Mouse (Mus musculus): ENCODE results near the gene Rfpl4. TPM values are rescaled to one million over a fixed set of nuclear protein-coding genes. Genes with fewer than 3 reads are reported as not detected.

The Rfpl4 gene
- polyA plus RNA-seq, 1 experiment = not detected

GRCm38 (mm10) chr7:5087886-5088285 lies 28.9 kb downstream of the Rfpl4 start:
- TF ChIP-seq POLR2A (IDR thresholded peaks at IDR 0.05; ENCODE audit: borderline replicate concordance, insufficient read depth, low read length) = no peak
- no peak overlapping the region for H3K4me3 ChIP-seq (replicated peaks; ENCODE audit: insufficient read depth, low read depth, low read length)
- 30% methylated on average over 4 of the region's 4 CpGs for WGBS
- H3K27ac ChIP-seq (ENCODE audit: insufficient read depth, low read length) = no peak overlapping the region
- peaks cover 13% of the 10 kb centered on the region for H3K4me1 ChIP-seq (ENCODE audit: control insufficient read depth, insufficient read depth, low read length)
- DNase-seq = no peak
- H3K27me3 ChIP-seq (ENCODE audit: control insufficient read depth, insufficient read depth, low read length) = no peaks in the 10 kb centered on the region

- DNase-seq = peak in 1 of 2 experiments; percentile 9
- peaks cover 13% of the 10 kb centered on the region for H3K4me1 ChIP-seq (ENCODE audit: control insufficient read depth, insufficient read depth, low read length)
- H3K4me3 ChIP-seq (replicated peaks; ENCODE audit: insufficient read depth, low read depth, low read length) = no peak overlapping the region
- H3K27ac ChIP-seq (ENCODE audit: insufficient read depth, low read length) = no peak overlapping the region
- no peak for TF ChIP-seq POLR2A (IDR thresholded peaks at IDR 0.05; ENCODE audit: borderline replicate concordance, insufficient read depth, low read length)
- TF ChIP-seq CTCF (IDR thresholded peaks at IDR 0.05; ENCODE audit: borderline replicate concordance, insufficient read depth, low read depth, low read length) = no peak
- WGBS = 53% methylated on average over 5 of the region's 5 CpGs
- no peaks in the 10 kb centered on the region for H3K27me3 ChIP-seq (ENCODE audit: control insufficient read depth, insufficient read depth, low read length)
These were observed 29.8 kb downstream of the Rfpl4 start for GRCm38 (mm10) chr7:5086921-5087440.

- TF ChIP-seq CTCF (IDR thresholded peaks at IDR 0.05; ENCODE audit: borderline replicate concordance, insufficient read depth, low read depth, low read length) (no peak), POLR2A (IDR thresholded peaks at IDR 0.05; ENCODE audit: borderline replicate concordance, insufficient read depth, low read length) (no peak)
- WGBS = 100% methylated on average over 1 of the region's 1 CpGs
- peak in 1 of 2 experiments; percentile 9 for DNase-seq
These were observed 31.2 kb downstream of the Rfpl4 start for GRCm38 (mm10) chr7:5085512-5085911.

GRCm38 (mm10) chr7:5083325-5084105 lies 33.2 kb downstream of the Rfpl4 start:
- TF ChIP-seq CTCF (IDR thresholded peaks at IDR 0.05; ENCODE audit: borderline replicate concordance, insufficient read depth, low read depth, low read length) (no peak), POLR2A (IDR thresholded peaks at IDR 0.05; ENCODE audit: borderline replicate concordance, insufficient read depth, low read length) (no peak)
- peak in 1 of 2 experiments; percentile 8 for DNase-seq
- no peaks in the 10 kb centered on the region for H3K27me3 ChIP-seq (ENCODE audit: control insufficient read depth, insufficient read depth, low read length)
- H3K27ac ChIP-seq (ENCODE audit: insufficient read depth, low read length) = no peak overlapping the region
- peaks cover 11% of the 10 kb centered on the region for H3K4me1 ChIP-seq (ENCODE audit: control insufficient read depth, insufficient read depth, low read length)
- no peak overlapping the region for H3K4me3 ChIP-seq (replicated peaks; ENCODE audit: insufficient read depth, low read depth, low read length)
- 90% methylated on average over 18 of the region's 18 CpGs for WGBS

More at GRCm38 (mm10) chr7:5085512-5085911, 31.2 kb downstream of the Rfpl4 start:
- H3K4me3 ChIP-seq (replicated peaks; ENCODE audit: insufficient read depth, low read depth, low read length) = no peak overlapping the region
- no peak overlapping the region for H3K27ac ChIP-seq (ENCODE audit: insufficient read depth, low read length)
- H3K27me3 ChIP-seq (ENCODE audit: control insufficient read depth, insufficient read depth, low read length) = no peaks in the 10 kb centered on the region
- peaks cover 13% of the 10 kb centered on the region for H3K4me1 ChIP-seq (ENCODE audit: control insufficient read depth, insufficient read depth, low read length)

- H3K27me3 ChIP-seq (ENCODE audit: control insufficient read depth, insufficient read depth, low read length) = no peaks in the 10 kb centered on the region
- WGBS = 88% methylated on average over 2 of the region's 2 CpGs
- H3K4me1 ChIP-seq (ENCODE audit: control insufficient read depth, insufficient read depth, low read length) = peaks cover 7% of the 10 kb centered on the region
- no peak for DNase-seq
- H3K27ac ChIP-seq (ENCODE audit: insufficient read depth, low read length) = no peak overlapping the region
- TF ChIP-seq CTCF (IDR thresholded peaks at IDR 0.05; ENCODE audit: borderline replicate concordance, insufficient read depth, low read depth, low read length) (no peak), POLR2A (IDR thresholded peaks at IDR 0.05; ENCODE audit: borderline replicate concordance, insufficient read depth, low read length) (no peak)
- H3K4me3 ChIP-seq (replicated peaks; ENCODE audit: insufficient read depth, low read depth, low read length) = no peak overlapping the region
These were observed 34.8 kb downstream of the Rfpl4 start for GRCm38 (mm10) chr7:5081939-5082338.

GRCm38 (mm10) chr7:5081241-5081640 lies 35.5 kb downstream of the Rfpl4 start:
- TF ChIP-seq CTCF (IDR thresholded peaks at IDR 0.05; ENCODE audit: borderline replicate concordance, insufficient read depth, low read depth, low read length) (no peak), POLR2A (IDR thresholded peaks at IDR 0.05; ENCODE audit: borderline replicate concordance, insufficient read depth, low read length) (no peak)
- no peaks in the 10 kb centered on the region for H3K27me3 ChIP-seq (ENCODE audit: control insufficient read depth, insufficient read depth, low read length)
- H3K4me1 ChIP-seq (ENCODE audit: control insufficient read depth, insufficient read depth, low read length) = peaks cover 6% of the 10 kb centered on the region
- DNase-seq = no peak
- no peak overlapping the region for H3K27ac ChIP-seq (ENCODE audit: insufficient read depth, low read length)
- WGBS = 49% methylated on average over 6 of the region's 6 CpGs
- peak overlapping the region; percentile 24 for H3K4me3 ChIP-seq (replicated peaks; ENCODE audit: insufficient read depth, low read depth, low read length)

DNA sequence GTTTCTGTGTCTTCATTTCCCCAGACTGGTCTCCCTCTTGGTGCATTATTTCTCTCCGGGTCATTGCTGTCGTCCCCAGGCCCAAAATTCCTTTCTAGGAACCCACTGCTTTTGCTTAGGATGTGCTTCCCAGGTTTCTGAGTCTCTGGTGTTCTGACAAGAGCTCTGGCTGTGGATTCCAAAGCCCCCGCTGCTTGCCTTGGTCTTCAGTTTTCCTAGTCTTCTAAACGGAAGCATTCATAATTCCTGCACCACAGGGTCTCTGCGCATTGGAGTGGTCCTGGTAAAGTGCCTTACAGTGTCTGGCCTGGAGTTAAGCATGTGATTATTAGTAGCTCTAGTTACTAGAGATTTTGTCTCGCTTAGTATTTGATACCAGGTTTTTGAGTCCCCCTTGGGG lies 35.9 kb downstream of the Rfpl4 start:
- 8% methylated on average over 6 of the region's 6 CpGs for WGBS

More for the DNA sequence above, 35.9 kb downstream of the Rfpl4 start:
- DNase-seq = no peak
- Histone ChIP-seq H3K27ac (ENCODE audit: insufficient read depth, low read length) (peak overlapping the region; percentile 77; the same call in 1 of the 2 replicates), H3K4me3 (replicated peaks; ENCODE audit: insufficient read depth, low read depth, low read length) (peak overlapping the region; percentile 82), H3K4me1 (ENCODE audit: control insufficient read depth, insufficient read depth, low read length) (peaks cover 2% of the 10 kb centered on the region), H3K27me3 (ENCODE audit: control insufficient read depth, insufficient read depth, low read length) (no peaks in the 10 kb centered on the region)
- TF ChIP-seq POLR2A (IDR thresholded peaks at IDR 0.05; ENCODE audit: borderline replicate concordance, insufficient read depth, low read length) (no peak), CTCF (IDR thresholded peaks at IDR 0.05; ENCODE audit: borderline replicate concordance, insufficient read depth, low read depth, low read length) (no peak)

Data from cerebellum, adult 2 months (tissue).